Mouse (Mus musculus): Measurements from ENCODE around the gene Upf1. TPM values are rescaled to one million over a fixed set of nuclear protein-coding genes. Genes with fewer than 3 reads are reported as not detected.

Gene Upf1
- polyA plus RNA-seq, 1 experiment from 2014 or later: 34.2 TPM

- peaks cover 26% of the 10 kb centered on the region for H3K27me3 ChIP-seq
- H3K4me1 ChIP-seq: peaks cover 31% of the 10 kb centered on the region
- peak overlapping the region; percentile 43; the same call in 1 of the 2 replicates for H3K9ac ChIP-seq
- ATAC-seq (ENCODE audit: low FRiP score): peak; percentile 71
- H3K36me3 ChIP-seq: peaks cover 81% of the 10 kb centered on the region
- H3K27ac ChIP-seq: peak overlapping the region; percentile 35; the same call in 1 of the 2 replicates
- H3K9me3 ChIP-seq (replicated peaks): no peaks in the 10 kb centered on the region
- 22% methylated on average over 41 of the region's 41 CpGs for WGBS
- H3K4me3 ChIP-seq: no peak overlapping the region
- H3K4me2 ChIP-seq (replicated peaks): peak overlapping the region; percentile 19; the same call in 1 of the 2 replicates
These were observed 20.8 kb downstream of the Upf1 start for GRCm38 (mm10) chr8:70332070-70332877.

- no peak for ATAC-seq (ENCODE audit: low FRiP score)
- H3K27me3 ChIP-seq: peaks cover 26% of the 10 kb centered on the region
- no peak overlapping the region for H3K4me2 ChIP-seq (replicated peaks)
- H3K4me1 ChIP-seq: peaks cover 31% of the 10 kb centered on the region
- 65% methylated on average over 19 of the region's 19 CpGs for WGBS
- H3K9ac ChIP-seq: no peak overlapping the region
- peaks cover 77% of the 10 kb centered on the region for H3K36me3 ChIP-seq
- H3K9me3 ChIP-seq (replicated peaks): no peaks in the 10 kb centered on the region
- H3K27ac ChIP-seq: 0 out of 2 replicates have a peak overlapping the region, but pooled peaks have one; percentile 26
- no peak overlapping the region for H3K4me3 ChIP-seq
These were observed 21.6 kb downstream of the Upf1 start for GRCm38 (mm10) chr8:70331526-70331925.

- Histone ChIP-seq H3K9ac (peak overlapping the region; percentile 13; the same call in 1 of the 2 replicates), H3K4me3 (peak overlapping the region; percentile 13), H3K27me3 (peaks cover 26% of the 10 kb centered on the region), H3K4me1 (peaks cover 31% of the 10 kb centered on the region), H3K9me3 (replicated peaks) (no peaks in the 10 kb centered on the region), H3K27ac (peak overlapping the region; percentile 57), H3K36me3 (peaks cover 73% of the 10 kb centered on the region), H3K4me2 (replicated peaks) (peak overlapping the region; percentile 38)
- peak; percentile 85 for ATAC-seq (ENCODE audit: low FRiP score)
- 24% methylated on average over 53 of the region's 53 CpGs for WGBS
These were observed 22.2 kb downstream of the Upf1 start for GRCm38 (mm10) chr8:70330741-70331364.

- Histone ChIP-seq H3K4me3 (peak overlapping the region; percentile 13), H3K4me2 (replicated peaks) (peak overlapping the region; percentile 38), H3K9ac (peak overlapping the region; percentile 13; the same call in 1 of the 2 replicates), H3K27ac (peak overlapping the region; percentile 57), H3K36me3 (peaks cover 67% of the 10 kb centered on the region), H3K4me1 (peaks cover 31% of the 10 kb centered on the region), H3K27me3 (peaks cover 26% of the 10 kb centered on the region), H3K9me3 (replicated peaks) (no peaks in the 10 kb centered on the region)
- WGBS: 5% methylated on average over 45 of the region's 45 CpGs
- peak; percentile 44 for ATAC-seq (ENCODE audit: low FRiP score)
These were observed 23.0 kb downstream of the Upf1 start for GRCm38 (mm10) chr8:70329835-70330740.

- peak within 1 kb of the TSS; percentile 18; the same call in 1 of the 2 replicates for H3K9ac ChIP-seq
- H3K4me3 ChIP-seq: peak within 1 kb of the TSS; percentile 13
- H3K4me1 ChIP-seq: peaks cover 31% of the 10 kb centered on the region
- no peaks in the 10 kb centered on the region for H3K9me3 ChIP-seq (replicated peaks)
- peak within 1 kb of the TSS; percentile 38 for H3K4me2 ChIP-seq (replicated peaks)
- H3K36me3 ChIP-seq: peaks cover 66% of the 10 kb centered on the region
- ATAC-seq (ENCODE audit: low FRiP score): no peak
- H3K27ac ChIP-seq: peak within 1 kb of the TSS; percentile 57
- 22% methylated on average over 14 of the region's 14 CpGs for WGBS
- peaks cover 26% of the 10 kb centered on the region for H3K27me3 ChIP-seq
These were observed 23.8 kb downstream of the Upf1 start, which contains the start of gene Gdf1 for GRCm38 (mm10) chr8:70329124-70329834. Gene Gdf1 (plus strand): TSS chr8:70329817.

- no peak overlapping the region for H3K9ac ChIP-seq
- no peak overlapping the region for H3K27ac ChIP-seq
- no peak overlapping the region for H3K4me3 ChIP-seq
- 92% methylated on average over 6 of the region's 6 CpGs for WGBS
- H3K4me1 ChIP-seq: peaks cover 31% of the 10 kb centered on the region
- H3K36me3 ChIP-seq: peaks cover 62% of the 10 kb centered on the region
- ATAC-seq (ENCODE audit: low FRiP score): no peak
- H3K9me3 ChIP-seq (replicated peaks): no peaks in the 10 kb centered on the region
- H3K27me3 ChIP-seq: peaks cover 26% of the 10 kb centered on the region
- H3K4me2 ChIP-seq (replicated peaks): no peak overlapping the region
These were observed 25.6 kb downstream of the Upf1 start for GRCm38 (mm10) chr8:70327512-70327911.

GRCm38 (mm10) chr8:70323716-70324115 lies 29.4 kb downstream of the Upf1 start:
- H3K4me2 ChIP-seq (replicated peaks): no peak overlapping the region
- no peak overlapping the region for H3K9ac ChIP-seq
- 91% methylated on average over 3 of the region's 3 CpGs for WGBS
- no peaks in the 10 kb centered on the region for H3K9me3 ChIP-seq (replicated peaks)
- peaks cover 49% of the 10 kb centered on the region for H3K36me3 ChIP-seq
- no peak for ATAC-seq (ENCODE audit: low FRiP score)
- H3K4me1 ChIP-seq: no peaks in the 10 kb centered on the region
- H3K27ac ChIP-seq: no peak overlapping the region
- H3K27me3 ChIP-seq: 0 out of 2 replicates have a peak, but pooled peaks cover 2% of the 10 kb centered on the region
- H3K4me3 ChIP-seq: no peak overlapping the region

- Histone ChIP-seq H3K36me3 (peaks cover 19% of the 10 kb centered on the region), H3K9me3 (replicated peaks) (no peaks in the 10 kb centered on the region), H3K4me3 (no peak overlapping the region; the same call in 1 of the 2 replicates), H3K9ac (peak overlapping the region; percentile 78), H3K27me3 (no peaks in the 10 kb centered on the region), H3K4me1 (peaks cover 35% of the 10 kb centered on the region), H3K27ac (peak overlapping the region; percentile 93), H3K4me2 (replicated peaks) (peak overlapping the region; percentile 73)
- ATAC-seq (ENCODE audit: low FRiP score): no peak
- 78% methylated on average over 5 of the region's 5 CpGs for WGBS
These were observed 35.2 kb downstream of the Upf1 start for GRCm38 (mm10) chr8:70317872-70318271.

GRCm38 (mm10) chr8:70316511-70317504 lies 36.3 kb downstream of the Upf1 start:
- 12% methylated on average over 15 of the region's 15 CpGs for WGBS
- ATAC-seq (ENCODE audit: low FRiP score): peak; percentile 89
- peaks cover 35% of the 10 kb centered on the region for H3K4me1 ChIP-seq
- no peaks in the 10 kb centered on the region for H3K27me3 ChIP-seq
- H3K4me2 ChIP-seq (replicated peaks): peak overlapping the region; percentile 73
- peak overlapping the region; percentile 93 for H3K27ac ChIP-seq
- H3K36me3 ChIP-seq: peaks cover 25% of the 10 kb centered on the region
- H3K9me3 ChIP-seq (replicated peaks): no peaks in the 10 kb centered on the region
- peak overlapping the region; percentile 78 for H3K9ac ChIP-seq
- peak overlapping the region; percentile 52 for H3K4me3 ChIP-seq

GRCm38 (mm10) chr8:70315624-70316510 lies 37.2 kb downstream of the Upf1 start, which contains the start of gene Cers1:
Gene Cers1 (plus strand): TSS chr8:70315775.
- Histone ChIP-seq H3K4me2 (replicated peaks) (peak within 1 kb of the TSS; percentile 73), H3K36me3 (peaks cover 31% of the 10 kb centered on the region), H3K27me3 (no peaks in the 10 kb centered on the region), H3K9ac (peak within 1 kb of the TSS; percentile 78), H3K4me3 (peak within 1 kb of the TSS; percentile 52), H3K4me1 (peaks cover 35% of the 10 kb centered on the region), H3K9me3 (replicated peaks) (no peaks in the 10 kb centered on the region), H3K27ac (peak within 1 kb of the TSS; percentile 93)
- ATAC-seq (ENCODE audit: low FRiP score): peak; percentile 54
- 2% methylated on average over 65 of the region's 66 CpGs for WGBS

All from hindbrain, embryonic 12.5 days (tissue).